Mouse (Mus musculus): ENCODE data around the gene Rnps1.
A peak's percentile ranks its signal among the peaks of the same experiment; 100 is the strongest.

The Rnps1 gene

GRCm38 (mm10) chr17:24469910-24470602, 55.7 kb downstream of the Rnps1 start, which contains the start of the genes E4f1 and Pgp:
E4f1 (minus strand) TSS chr17:24470313.
Pgp (plus strand) TSS chr17:24470392.
- H3K9me3 ChIP-seq (ENCODE audit: low read length): no peaks in the 10 kb centered on the region
- H3K27me3 ChIP-seq (ENCODE audit: insufficient read depth, low read length): no peaks in the 10 kb centered on the region
- peak within 1 kb of the TSS; percentile 96 for H3K4me3 ChIP-seq (replicated peaks; ENCODE audit: low read length)
- H3K36me3 ChIP-seq (ENCODE audit: insufficient read depth, low read length): peaks cover 58% of the 10 kb centered on the region
- peaks cover 47% of the 10 kb centered on the region for H3K4me1 ChIP-seq (replicated peaks; ENCODE audit: low read depth, low read length)
- no peak for TF ChIP-seq NANOG (IDR thresholded peaks at IDR 0.05; ENCODE audit: borderline replicate concordance, low read length)
- TF ChIP-seq POU5F1 (IDR thresholded peaks at IDR 0.05; ENCODE audit: borderline replicate concordance, low read length): no peak
- TF ChIP-seq CTCF (conservative IDR thresholded peaks at IDR 0.05; ENCODE audit: low read length): no peak

- H3K9me3 ChIP-seq (ENCODE audit: low read length): no peaks in the 10 kb centered on the region
- peaks cover 47% of the 10 kb centered on the region for H3K4me1 ChIP-seq (replicated peaks; ENCODE audit: low read depth, low read length)
- H3K4me3 ChIP-seq (replicated peaks; ENCODE audit: low read length): peak overlapping the region; percentile 96
- TF ChIP-seq CTCF (conservative IDR thresholded peaks at IDR 0.05; ENCODE audit: low read length) (no peak), POU5F1 (IDR thresholded peaks at IDR 0.05; ENCODE audit: borderline replicate concordance, low read length) (no peak), NANOG (IDR thresholded peaks at IDR 0.05; ENCODE audit: borderline replicate concordance, low read length) (no peak)
- peaks cover 62% of the 10 kb centered on the region for H3K36me3 ChIP-seq (ENCODE audit: insufficient read depth, low read length)
- H3K27me3 ChIP-seq (ENCODE audit: insufficient read depth, low read length): no peaks in the 10 kb centered on the region
These were observed 56.5 kb downstream of the Rnps1 start for GRCm38 (mm10) chr17:24470701-24471527.

DNA sequence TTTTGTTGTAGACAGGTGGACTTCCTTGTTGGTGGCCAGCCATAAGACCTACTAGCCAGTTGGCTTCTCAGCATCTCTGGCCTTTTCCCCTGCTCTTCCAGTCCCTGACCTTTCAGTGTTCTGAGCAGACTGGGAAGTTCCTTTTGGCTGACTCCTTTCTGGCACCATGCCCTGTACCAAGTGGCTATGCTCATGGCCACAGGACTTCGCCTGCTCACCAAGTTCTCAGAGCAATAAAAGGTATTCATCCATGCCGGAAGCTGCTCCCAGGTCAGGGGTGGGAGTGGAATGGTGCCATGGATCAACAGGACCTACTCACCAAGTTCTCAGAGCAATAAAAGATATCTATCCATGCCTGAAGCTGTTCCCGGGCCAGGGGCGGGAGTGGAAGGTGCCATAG, 58.1 kb downstream of the Rnps1 start:
- no peak for TF ChIP-seq NANOG (IDR thresholded peaks at IDR 0.05; ENCODE audit: borderline replicate concordance, low read length)
- no peak for TF ChIP-seq POU5F1 (IDR thresholded peaks at IDR 0.05; ENCODE audit: borderline replicate concordance, low read length)
- TF ChIP-seq CTCF (conservative IDR thresholded peaks at IDR 0.05; ENCODE audit: low read length): no peak
- H3K27me3 ChIP-seq (ENCODE audit: insufficient read depth, low read length): no peaks in the 10 kb centered on the region

GRCm38 (mm10) chr17:24473612-24474275, 59.4 kb downstream of the Rnps1 start, which contains the start of gene Bricd5:
Bricd5 (plus strand) TSS chr17:24473884.
- H3K4me3 ChIP-seq (replicated peaks; ENCODE audit: low read length): peak within 1 kb of the TSS; percentile 96; the same call in 1 of the 2 replicates
- H3K4me1 ChIP-seq (replicated peaks; ENCODE audit: low read depth, low read length): peaks cover 59% of the 10 kb centered on the region
- no peak for TF ChIP-seq POU5F1 (IDR thresholded peaks at IDR 0.05; ENCODE audit: borderline replicate concordance, low read length)
- no peaks in the 10 kb centered on the region for H3K9me3 ChIP-seq (ENCODE audit: low read length)
- H3K27me3 ChIP-seq (ENCODE audit: insufficient read depth, low read length): no peaks in the 10 kb centered on the region
- peaks cover 72% of the 10 kb centered on the region for H3K36me3 ChIP-seq (ENCODE audit: insufficient read depth, low read length)

More for the DNA sequence above, 58.1 kb downstream of the Rnps1 start:
- Histone ChIP-seq H3K36me3 (ENCODE audit: insufficient read depth, low read length) (peaks cover 66% of the 10 kb centered on the region), H3K4me3 (replicated peaks; ENCODE audit: low read length) (peak overlapping the region; percentile 96), H3K9me3 (ENCODE audit: low read length) (no peaks in the 10 kb centered on the region), H3K4me1 (replicated peaks; ENCODE audit: low read depth, low read length) (peaks cover 52% of the 10 kb centered on the region)

- H3K4me3 ChIP-seq (replicated peaks; ENCODE audit: low read length): no peak overlapping the region
- peaks cover 72% of the 10 kb centered on the region for H3K36me3 ChIP-seq (ENCODE audit: insufficient read depth, low read length)
- H3K9me3 ChIP-seq (ENCODE audit: low read length): no peaks in the 10 kb centered on the region
- H3K27me3 ChIP-seq (ENCODE audit: insufficient read depth, low read length): no peaks in the 10 kb centered on the region
- H3K4me1 ChIP-seq (replicated peaks; ENCODE audit: low read depth, low read length): peaks cover 56% of the 10 kb centered on the region
- TF ChIP-seq POU5F1 (IDR thresholded peaks at IDR 0.05; ENCODE audit: borderline replicate concordance, low read length): no peak
- TF ChIP-seq CTCF (conservative IDR thresholded peaks at IDR 0.05; ENCODE audit: low read length): no peak
- no peak for TF ChIP-seq NANOG (IDR thresholded peaks at IDR 0.05; ENCODE audit: borderline replicate concordance, low read length)
These were observed 60.2 kb downstream of the Rnps1 start for GRCm38 (mm10) chr17:24474557-24474956.

All from E14TG2a.4 (cell line).